ENCODE assay signal across 20 mouse cellular contexts in the genomic region with DNA sequence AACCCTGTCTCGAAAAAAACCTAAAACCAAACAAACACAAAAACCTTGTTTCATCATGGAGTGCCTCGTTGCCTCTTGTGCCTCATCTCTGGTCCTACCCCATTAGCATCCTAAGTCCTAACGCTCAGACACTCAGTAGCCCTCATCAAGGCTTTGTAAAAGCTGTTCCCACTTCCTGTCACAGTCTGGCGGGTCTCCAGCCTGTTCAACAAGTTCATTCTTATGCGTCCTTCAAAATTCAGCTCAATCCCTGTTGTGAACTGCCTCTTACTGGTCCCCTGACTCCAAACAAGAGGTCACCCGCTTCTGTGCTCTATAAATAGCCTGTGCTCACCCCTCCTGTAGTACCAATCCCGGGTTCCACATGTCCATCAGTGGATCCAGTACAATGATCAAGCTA.
A peak's percentile ranks its signal among the peaks of the same experiment; 100 is the strongest.
DNase-seq lines count a peak whose midpoint lies in the region; ATAC-seq lines count a peak whose summit lies in the region.
"Had no signal": no experiment of that assay in that cellular context is flagged by ENCODE, and none has a peak within 500 bp of the region (broad histone marks: within the 10 kb centered on the region; RNA-seq: fewer than 3 reads in every experiment).

No protein-coding gene starts in this region.

- H3K4me3 ChIP-seq in kidney, embryonic 14.5 days (ENCODE audit: low read length) = no peak overlapping the region
- H3K4me3 ChIP-seq: forebrain, embryonic 15.5 days; limb, embryonic 13.5 days; liver, embryonic 13.5 days; megakaryocyte, embryonic 14.5 days; stomach, embryonic 15.5 days had no signal

- no peak overlapping the region for H3K4me2 ChIP-seq in kidney, embryonic 14.5 days (replicated peaks; ENCODE audit: low read depth, low read length)
- H3K4me2 ChIP-seq: forebrain, embryonic 15.5 days; limb, embryonic 13.5 days; liver, embryonic 13.5 days; stomach, embryonic 15.5 days had no signal

- peak; percentile 11 to 18 for DNase-seq in heart, adult 9 months (ENCODE audit: low spot score in 2 of 2)
- DNase-seq in heart, postnatal 36 days = no peak
- peak; percentile 40 for DNase-seq in kidney, postnatal 14 days
- peak; percentile 67 for DNase-seq in retina, postnatal 1 day
- DNase-seq in retina, embryonic 14.5 days (ENCODE audit: low spot score) = no peak
- peak; percentile 44 to 61 for DNase-seq in kidney, postnatal 4 days
- DNase-seq: adrenal gland, postnatal 14 days; cerebellum, adult 11-12 months; cerebellum, postnatal 25 days; embryo, embryonic 11 days; liver, embryonic 13.5 days; thymus, adult 18-20 months; thymus, postnatal 4 days had no signal

- no peak overlapping the region for H3K27ac ChIP-seq in kidney, embryonic 14.5 days (ENCODE audit: low read depth, low read length)
- H3K27ac ChIP-seq: forebrain, embryonic 15.5 days; limb, embryonic 13.5 days; liver, embryonic 13.5 days; stomach, embryonic 15.5 days had no signal

- no peaks in the 10 kb centered on the region for H3K4me1 ChIP-seq in kidney, embryonic 14.5 days (ENCODE audit: control insufficient read depth, insufficient read depth, low read length)
- H3K4me1 ChIP-seq: limb, embryonic 13.5 days; liver, embryonic 13.5 days; megakaryocyte, embryonic 14.5 days; stomach, embryonic 15.5 days had no signal

- no peaks in the 10 kb centered on the region for H3K36me3 ChIP-seq in kidney, embryonic 14.5 days (ENCODE audit: control insufficient read depth, insufficient read depth, low read length)
- H3K36me3 ChIP-seq: forebrain, embryonic 15.5 days; limb, embryonic 13.5 days; liver, embryonic 13.5 days; stomach, embryonic 15.5 days had no signal

- H3K9ac ChIP-seq in kidney, embryonic 14.5 days (ENCODE audit: low read depth, low read length) = no peak overlapping the region
- H3K9ac ChIP-seq: forebrain, embryonic 15.5 days; limb, embryonic 13.5 days; liver, embryonic 13.5 days; stomach, embryonic 15.5 days had no signal

- 66% methylated on average over 7 of the region's 7 CpGs for WGBS in kidney, embryonic 14.5 days

- intact Hi-C loops in heart, postnatal 36 days (cut with DNase I) = loop anchor here (5.0 to 10.0 kb wide), 4 partner anchors 78 to 831 kb away; partner anchors contain the start of gene Avpr1a

- no peak for ATAC-seq in kidney, embryonic 14.5 days (ENCODE audit: low FRiP score, low TSS enrichment)
- no peak for ATAC-seq in cerebellum, adult (ENCODE audit: insufficient number of reproducible peaks, low FRiP score, low TSS enrichment)
- ATAC-seq: activated CD4-positive, CD25-positive, alpha-beta regulatory T cell, adult 4 months; forebrain, embryonic 15.5 days had no signal

- H3K9me3 ChIP-seq in kidney, embryonic 14.5 days (ENCODE audit: control insufficient read depth, low read length) = no peaks in the 10 kb centered on the region
- H3K9me3 ChIP-seq: forebrain, embryonic 15.5 days; limb, embryonic 13.5 days; liver, embryonic 13.5 days; megakaryocyte, embryonic 14.5 days; stomach, embryonic 15.5 days had no signal

- H3K27me3 ChIP-seq in kidney, embryonic 14.5 days (ENCODE audit: control insufficient read depth, insufficient read depth, low read length) = no peaks in the 10 kb centered on the region
- H3K27me3 ChIP-seq: forebrain, embryonic 15.5 days; limb, embryonic 13.5 days; liver, embryonic 13.5 days; megakaryocyte, embryonic 14.5 days; stomach, embryonic 15.5 days had no signal

Comparison
In these comparisons a context has a peak if more than half of its experiments do, and no peak if none do; other contexts are left out.
1. DNase-seq: peak in heart, adult 9 months (2 of 2), kidney, postnatal 14 days (single experiment), retina, postnatal 1 day (single experiment) and kidney, postnatal 4 days (2 of 2); none in heart, postnatal 36 days (0 of 2) and retina, embryonic 14.5 days (single experiment).